Mouse (Mus musculus): ENCODE data around the gene Hdac9. TPM values are rescaled to one million over a fixed set of nuclear protein-coding genes. Genes with fewer than 3 reads are reported as not detected.
A peak's percentile ranks its signal among the peaks of the same experiment; 100 is the strongest.
"Not testable (repeated sequence)": the region's sequence is repeated elsewhere in the genome, so short reads cannot be mapped to it uniquely, and the experiment has no call there.

The Hdac9 gene
- polyA plus RNA-seq, 1 experiment from 2014 or later, result 9.6 TPM

- DNase-seq (ENCODE audit: low spot score) (no peak), ATAC-seq (no peak)
- Histone ChIP-seq H3K9ac (ENCODE audit: low read length) (no peak overlapping the region), H3K27ac (ENCODE audit: low read depth, low read length) (no peak overlapping the region), H3K4me3 (ENCODE audit: low read depth, low read length) (no peak overlapping the region), H3K36me3 (ENCODE audit: control insufficient read depth, insufficient read depth, low read length) (no peaks in the 10 kb centered on the region), H3K27me3 (replicated peaks; ENCODE audit: control insufficient read depth, insufficient read depth, low read length) (no peaks in the 10 kb centered on the region), H3K4me2 (ENCODE audit: low read length) (no peak overlapping the region), H3K9me3 (replicated peaks; ENCODE audit: control insufficient read depth, low read length) (no peaks in the 10 kb centered on the region), H3K4me1 (ENCODE audit: control insufficient read depth, insufficient read depth, low read length) (no peaks in the 10 kb centered on the region)
- WGBS, result 94% methylated on average over 5 of the region's 5 CpGs
Measured at GRCm38 (mm10) chr12:34452643-34453042, 464.3 kb downstream of the Hdac9 start.

GRCm38 (mm10) chr12:34451198-34451597, 465.7 kb downstream of the Hdac9 start:
- Histone ChIP-seq H3K36me3 (ENCODE audit: control insufficient read depth, insufficient read depth, low read length) (no peaks in the 10 kb centered on the region), H3K9me3 (replicated peaks; ENCODE audit: control insufficient read depth, low read length) (no peaks in the 10 kb centered on the region), H3K4me2 (ENCODE audit: low read length) (no peak overlapping the region), H3K4me3 (ENCODE audit: low read depth, low read length) (no peak overlapping the region), H3K27ac (ENCODE audit: low read depth, low read length) (no peak overlapping the region), H3K9ac (ENCODE audit: low read length) (no peak overlapping the region), H3K27me3 (replicated peaks; ENCODE audit: control insufficient read depth, insufficient read depth, low read length) (no peaks in the 10 kb centered on the region), H3K4me1 (ENCODE audit: control insufficient read depth, insufficient read depth, low read length) (no peaks in the 10 kb centered on the region)
- peak; percentile 45 for DNase-seq (ENCODE audit: low spot score)
- ATAC-seq, result no peak
- 62% methylated on average over 2 of the region's 2 CpGs for WGBS

GRCm38 (mm10) chr12:34444724-34445123, 472.2 kb downstream of the Hdac9 start:
- H3K27me3 ChIP-seq (replicated peaks; ENCODE audit: control insufficient read depth, insufficient read depth, low read length); ATAC-seq; H3K4me1 ChIP-seq (ENCODE audit: control insufficient read depth, insufficient read depth, low read length); H3K9ac ChIP-seq (ENCODE audit: low read length); DNase-seq (ENCODE audit: low spot score); H3K4me2 ChIP-seq (ENCODE audit: low read length); H3K4me3 ChIP-seq (ENCODE audit: low read depth, low read length); H3K9me3 ChIP-seq (replicated peaks; ENCODE audit: control insufficient read depth, low read length); H3K27ac ChIP-seq (ENCODE audit: low read depth, low read length); H3K36me3 ChIP-seq (ENCODE audit: control insufficient read depth, insufficient read depth, low read length): not testable (repeated sequence)
- WGBS, result 90% methylated on average over 1 of the region's 1 CpGs

- Histone ChIP-seq H3K4me1 (ENCODE audit: control insufficient read depth, insufficient read depth, low read length) (no peaks in the 10 kb centered on the region), H3K9ac (ENCODE audit: low read length) (no peak overlapping the region), H3K4me3 (ENCODE audit: low read depth, low read length) (no peak overlapping the region), H3K27ac (ENCODE audit: low read depth, low read length) (no peak overlapping the region), H3K4me2 (ENCODE audit: low read length) (no peak overlapping the region), H3K27me3 (replicated peaks; ENCODE audit: control insufficient read depth, insufficient read depth, low read length) (no peaks in the 10 kb centered on the region), H3K36me3 (ENCODE audit: control insufficient read depth, insufficient read depth, low read length) (no peaks in the 10 kb centered on the region), H3K9me3 (replicated peaks; ENCODE audit: control insufficient read depth, low read length) (no peaks in the 10 kb centered on the region)
- WGBS, result 75% methylated on average over 8 of the region's 8 CpGs
- no peak for ATAC-seq
- DNase-seq (ENCODE audit: low spot score), result no peak
Measured at GRCm38 (mm10) chr12:34440930-34441329, 476.0 kb downstream of the Hdac9 start.

- H3K4me1 ChIP-seq (ENCODE audit: control insufficient read depth, insufficient read depth, low read length), result no peaks in the 10 kb centered on the region
- no peaks in the 10 kb centered on the region for H3K27me3 ChIP-seq (replicated peaks; ENCODE audit: control insufficient read depth, insufficient read depth, low read length)
- H3K4me3 ChIP-seq (ENCODE audit: low read depth, low read length), result no peak overlapping the region
- WGBS, result 79% methylated on average over 6 of the region's 6 CpGs
- ATAC-seq (no peak), DNase-seq (ENCODE audit: low spot score) (no peak)
- no peak overlapping the region for H3K9ac ChIP-seq (ENCODE audit: low read length)
- H3K4me2 ChIP-seq (ENCODE audit: low read length), result no peak overlapping the region
- no peaks in the 10 kb centered on the region for H3K36me3 ChIP-seq (ENCODE audit: control insufficient read depth, insufficient read depth, low read length)
- no peaks in the 10 kb centered on the region for H3K9me3 ChIP-seq (replicated peaks; ENCODE audit: control insufficient read depth, low read length)
- H3K27ac ChIP-seq (ENCODE audit: low read depth, low read length), result no peak overlapping the region
Measured at GRCm38 (mm10) chr12:34432919-34433318, 484.0 kb downstream of the Hdac9 start.

- Histone ChIP-seq H3K27me3 (replicated peaks; ENCODE audit: control insufficient read depth, insufficient read depth, low read length) (no peaks in the 10 kb centered on the region), H3K4me2 (ENCODE audit: low read length) (no peak overlapping the region), H3K9ac (ENCODE audit: low read length) (no peak overlapping the region), H3K27ac (ENCODE audit: low read depth, low read length) (no peak overlapping the region), H3K4me3 (ENCODE audit: low read depth, low read length) (no peak overlapping the region), H3K9me3 (replicated peaks; ENCODE audit: control insufficient read depth, low read length) (no peaks in the 10 kb centered on the region), H3K4me1 (ENCODE audit: control insufficient read depth, insufficient read depth, low read length) (no peaks in the 10 kb centered on the region), H3K36me3 (ENCODE audit: control insufficient read depth, insufficient read depth, low read length) (no peaks in the 10 kb centered on the region)
- DNase-seq (ENCODE audit: low spot score) (peak; percentile 70), ATAC-seq (peak; percentile 74; the same call in 1 of the 2 replicates)
- WGBS, result 63% methylated on average over 5 of the region's 5 CpGs
Measured at GRCm38 (mm10) chr12:34432461-34432860, 484.4 kb downstream of the Hdac9 start.

- Histone ChIP-seq H3K9ac (ENCODE audit: low read length) (no peak overlapping the region), H3K36me3 (ENCODE audit: control insufficient read depth, insufficient read depth, low read length) (no peaks in the 10 kb centered on the region), H3K27me3 (replicated peaks; ENCODE audit: control insufficient read depth, insufficient read depth, low read length) (no peaks in the 10 kb centered on the region), H3K9me3 (replicated peaks; ENCODE audit: control insufficient read depth, low read length) (no peaks in the 10 kb centered on the region), H3K4me1 (ENCODE audit: control insufficient read depth, insufficient read depth, low read length) (no peaks in the 10 kb centered on the region), H3K4me3 (ENCODE audit: low read depth, low read length) (no peak overlapping the region), H3K4me2 (ENCODE audit: low read length) (no peak overlapping the region), H3K27ac (ENCODE audit: low read depth, low read length) (no peak overlapping the region)
- ATAC-seq (no peak), DNase-seq (ENCODE audit: low spot score) (no peak)
- WGBS, result 91% methylated on average over 5 of the region's 5 CpGs
Measured at GRCm38 (mm10) chr12:34431832-34432231, 485.1 kb downstream of the Hdac9 start.

- no peak overlapping the region for H3K27ac ChIP-seq (ENCODE audit: low read depth, low read length)
- H3K27me3 ChIP-seq (replicated peaks; ENCODE audit: control insufficient read depth, insufficient read depth, low read length), result no peaks in the 10 kb centered on the region
- no peak overlapping the region for H3K9ac ChIP-seq (ENCODE audit: low read length)
- no peak overlapping the region for H3K4me3 ChIP-seq (ENCODE audit: low read depth, low read length)
- DNase-seq (ENCODE audit: low spot score) (no peak), ATAC-seq (no peak)
- no peaks in the 10 kb centered on the region for H3K9me3 ChIP-seq (replicated peaks; ENCODE audit: control insufficient read depth, low read length)
- H3K4me1 ChIP-seq (ENCODE audit: control insufficient read depth, insufficient read depth, low read length), result no peaks in the 10 kb centered on the region
- no peaks in the 10 kb centered on the region for H3K36me3 ChIP-seq (ENCODE audit: control insufficient read depth, insufficient read depth, low read length)
- 92% methylated on average over 2 of the region's 2 CpGs for WGBS
- H3K4me2 ChIP-seq (ENCODE audit: low read length), result no peak overlapping the region
Measured at GRCm38 (mm10) chr12:34425468-34425867, 491.4 kb downstream of the Hdac9 start.

- ATAC-seq, result no peak
- H3K4me2 ChIP-seq (ENCODE audit: low read length), result no peak overlapping the region
- no peaks in the 10 kb centered on the region for H3K36me3 ChIP-seq (ENCODE audit: control insufficient read depth, insufficient read depth, low read length)
- DNase-seq (ENCODE audit: low spot score), result no peak
- H3K27me3 ChIP-seq (replicated peaks; ENCODE audit: control insufficient read depth, insufficient read depth, low read length), result no peaks in the 10 kb centered on the region
- H3K4me3 ChIP-seq (ENCODE audit: low read depth, low read length), result no peak overlapping the region
- H3K27ac ChIP-seq (ENCODE audit: low read depth, low read length), result no peak overlapping the region
- H3K9me3 ChIP-seq (replicated peaks; ENCODE audit: control insufficient read depth, low read length), result no peaks in the 10 kb centered on the region
- no peaks in the 10 kb centered on the region for H3K4me1 ChIP-seq (ENCODE audit: control insufficient read depth, insufficient read depth, low read length)
- 37% methylated on average over 3 of the region's 3 CpGs for WGBS
- no peak overlapping the region for H3K9ac ChIP-seq (ENCODE audit: low read length)
Measured at GRCm38 (mm10) chr12:34408139-34408538, 508.8 kb downstream of the Hdac9 start.

Measured in forebrain, embryonic 14.5 days (tissue).